Mouse (Mus musculus): ENCODE results near the gene Spats2l. TPM values are rescaled to one million over a fixed set of nuclear protein-coding genes. Genes with fewer than 3 reads are reported as not detected.

Gene Spats2l
- polyA plus RNA-seq, 1 experiment from 2014 or later, result 130 TPM

- Histone ChIP-seq H3K4me2 (replicated peaks; ENCODE audit: low read depth, low read length) (no peak overlapping the region), H3K4me3 (ENCODE audit: low read depth, low read length) (no peak overlapping the region), H3K9me3 (ENCODE audit: control insufficient read depth, low read depth, low read length) (no peaks in the 10 kb centered on the region), H3K36me3 (ENCODE audit: control insufficient read depth, insufficient read depth, low read length) (no peaks in the 10 kb centered on the region), H3K4me1 (ENCODE audit: control insufficient read depth, insufficient read depth, low read length) (peaks cover 4% of the 10 kb centered on the region; the same call in 1 of the 2 replicates), H3K9ac (replicated peaks; ENCODE audit: low read depth, low read length) (no peak overlapping the region), H3K27me3 (ENCODE audit: control insufficient read depth, insufficient read depth, low read length) (no peaks in the 10 kb centered on the region), H3K27ac (ENCODE audit: low read length) (no peak overlapping the region; the same call in 1 of the 2 replicates)
- no peak for ATAC-seq (ENCODE audit: insufficient number of reproducible peaks, insufficient read depth, low FRiP score, low read depth)
- 47% methylated on average over 7 of the region's 7 CpGs for WGBS
These were observed 101.5 kb downstream of the Spats2l start for GRCm38 (mm10) chr1:57875512-57875911.

DNA sequence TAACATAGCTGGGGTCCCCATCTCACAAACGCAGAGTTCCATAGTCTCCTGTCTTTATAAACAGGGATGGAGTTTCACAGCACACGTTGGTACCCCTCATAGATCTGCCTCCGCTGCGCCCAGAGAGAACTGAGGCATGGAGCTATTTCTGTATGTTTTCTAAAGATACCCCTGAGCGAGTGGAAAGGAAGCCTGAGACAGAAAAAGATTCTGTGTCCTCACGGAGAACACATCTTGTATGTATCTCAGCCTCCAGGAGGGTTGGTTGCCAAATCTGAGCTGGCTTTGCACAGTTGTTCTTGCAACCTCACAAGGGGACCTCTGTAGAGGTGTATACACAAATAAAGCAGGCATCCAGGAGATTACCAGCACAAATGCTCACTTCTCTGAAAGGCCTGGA, 105.0 kb downstream of the Spats2l start:
- no peak overlapping the region for H3K9ac ChIP-seq (replicated peaks; ENCODE audit: low read depth, low read length)
- ATAC-seq (ENCODE audit: insufficient number of reproducible peaks, insufficient read depth, low FRiP score, low read depth), result no peak
- no peak overlapping the region for H3K27ac ChIP-seq (ENCODE audit: low read length)
- H3K4me3 ChIP-seq (ENCODE audit: low read depth, low read length), result no peak overlapping the region
- H3K9me3 ChIP-seq (ENCODE audit: control insufficient read depth, low read depth, low read length), result no peaks in the 10 kb centered on the region
- H3K4me1 ChIP-seq (ENCODE audit: control insufficient read depth, insufficient read depth, low read length), result peaks cover 4% of the 10 kb centered on the region; the same call in 1 of the 2 replicates
- 88% methylated on average over 6 of the region's 6 CpGs for WGBS
- no peak overlapping the region for H3K4me2 ChIP-seq (replicated peaks; ENCODE audit: low read depth, low read length)
- no peaks in the 10 kb centered on the region for H3K27me3 ChIP-seq (ENCODE audit: control insufficient read depth, insufficient read depth, low read length)
- H3K36me3 ChIP-seq (ENCODE audit: control insufficient read depth, insufficient read depth, low read length), result no peaks in the 10 kb centered on the region; the same call in 1 of the 2 replicates

DNA sequence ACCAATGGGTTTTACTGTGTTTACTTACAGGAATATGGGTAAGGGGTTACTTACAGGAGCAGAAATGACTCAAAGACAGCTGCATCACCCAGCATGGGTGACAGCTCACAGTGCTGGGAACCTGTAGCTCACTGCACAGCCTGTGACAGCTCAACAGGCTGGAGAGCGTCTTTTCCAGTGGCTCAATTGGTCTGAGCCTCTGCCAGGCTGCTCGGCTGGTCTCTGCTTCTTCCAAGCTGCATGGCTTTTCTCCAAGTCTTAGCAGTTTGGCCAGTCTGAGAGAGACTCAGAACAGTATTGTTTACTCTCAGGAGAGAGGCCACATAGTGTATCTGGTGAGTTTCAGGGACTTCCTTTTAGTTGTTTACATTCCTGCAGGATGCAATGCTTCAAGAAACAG, 110.9 kb downstream of the Spats2l start:
- no peak for ATAC-seq (ENCODE audit: insufficient number of reproducible peaks, insufficient read depth, low FRiP score, low read depth)
- Histone ChIP-seq H3K27me3 (ENCODE audit: control insufficient read depth, insufficient read depth, low read length) (no peaks in the 10 kb centered on the region), H3K9me3 (ENCODE audit: control insufficient read depth, low read depth, low read length) (no peaks in the 10 kb centered on the region), H3K9ac (replicated peaks; ENCODE audit: low read depth, low read length) (no peak overlapping the region), H3K4me3 (ENCODE audit: low read depth, low read length) (no peak overlapping the region), H3K36me3 (ENCODE audit: control insufficient read depth, insufficient read depth, low read length) (peaks cover 5% of the 10 kb centered on the region; the same call in 1 of the 2 replicates), H3K4me2 (replicated peaks; ENCODE audit: low read depth, low read length) (no peak overlapping the region), H3K4me1 (ENCODE audit: control insufficient read depth, insufficient read depth, low read length) (peaks cover 4% of the 10 kb centered on the region; the same call in 1 of the 2 replicates), H3K27ac (ENCODE audit: low read length) (no peak overlapping the region)
- 31% methylated on average over 2 of the region's 2 CpGs for WGBS

DNA sequence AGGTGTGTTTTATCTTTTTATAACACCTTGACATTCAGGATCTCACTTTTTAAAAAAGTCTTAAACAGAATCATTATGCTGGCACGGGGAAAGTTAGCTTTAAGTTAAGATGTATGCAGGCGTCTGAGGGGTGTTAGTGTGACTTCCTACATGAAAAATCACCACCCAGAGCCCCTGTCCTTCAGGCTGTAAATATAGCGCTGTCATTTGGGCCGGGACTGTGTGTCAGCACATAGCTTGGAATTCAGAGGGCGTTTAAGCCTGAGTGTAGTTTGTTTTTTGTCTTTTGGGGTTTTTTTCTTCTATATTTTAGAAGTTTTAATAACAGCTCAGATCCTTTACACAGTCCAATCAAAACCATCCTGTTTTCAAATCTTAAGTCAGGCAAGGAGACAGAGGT, 115.8 kb downstream of the Spats2l start:
- no peaks in the 10 kb centered on the region for H3K9me3 ChIP-seq (ENCODE audit: control insufficient read depth, low read depth, low read length)
- H3K36me3 ChIP-seq (ENCODE audit: control insufficient read depth, insufficient read depth, low read length), result peaks cover 5% of the 10 kb centered on the region; the same call in 1 of the 2 replicates
- no peak overlapping the region for H3K4me2 ChIP-seq (replicated peaks; ENCODE audit: low read depth, low read length)
- no peak overlapping the region for H3K9ac ChIP-seq (replicated peaks; ENCODE audit: low read depth, low read length)
- peak overlapping the region; percentile 72; the same call in 1 of the 2 replicates for H3K27ac ChIP-seq (ENCODE audit: low read length)
- H3K4me1 ChIP-seq (ENCODE audit: control insufficient read depth, insufficient read depth, low read length), result peaks cover 9% of the 10 kb centered on the region; the same call in 1 of the 2 replicates
- no peak overlapping the region for H3K4me3 ChIP-seq (ENCODE audit: low read depth, low read length)
- WGBS, result 23% methylated on average over 5 of the region's 5 CpGs
- no peak for ATAC-seq (ENCODE audit: insufficient number of reproducible peaks, insufficient read depth, low FRiP score, low read depth)
- no peaks in the 10 kb centered on the region for H3K27me3 ChIP-seq (ENCODE audit: control insufficient read depth, insufficient read depth, low read length)

- no peaks in the 10 kb centered on the region; the same call in 1 of the 2 replicates for H3K9me3 ChIP-seq (ENCODE audit: control insufficient read depth, low read depth, low read length)
- H3K27ac ChIP-seq (ENCODE audit: low read length), result peak overlapping the region; percentile 72; the same call in 1 of the 2 replicates
- ATAC-seq (ENCODE audit: insufficient number of reproducible peaks, insufficient read depth, low FRiP score, low read depth), result no peak
- H3K4me3 ChIP-seq (ENCODE audit: low read depth, low read length), result no peak overlapping the region
- WGBS, result 25% methylated on average over 5 of the region's 5 CpGs
- H3K9ac ChIP-seq (replicated peaks; ENCODE audit: low read depth, low read length), result no peak overlapping the region
- peaks cover 9% of the 10 kb centered on the region; the same call in 1 of the 2 replicates for H3K4me1 ChIP-seq (ENCODE audit: control insufficient read depth, insufficient read depth, low read length)
- no peaks in the 10 kb centered on the region for H3K27me3 ChIP-seq (ENCODE audit: control insufficient read depth, insufficient read depth, low read length)
- H3K4me2 ChIP-seq (replicated peaks; ENCODE audit: low read depth, low read length), result no peak overlapping the region
- H3K36me3 ChIP-seq (ENCODE audit: control insufficient read depth, insufficient read depth, low read length), result peaks cover 5% of the 10 kb centered on the region; the same call in 1 of the 2 replicates
These were observed 116.4 kb downstream of the Spats2l start for GRCm38 (mm10) chr1:57890259-57890902.

DNA sequence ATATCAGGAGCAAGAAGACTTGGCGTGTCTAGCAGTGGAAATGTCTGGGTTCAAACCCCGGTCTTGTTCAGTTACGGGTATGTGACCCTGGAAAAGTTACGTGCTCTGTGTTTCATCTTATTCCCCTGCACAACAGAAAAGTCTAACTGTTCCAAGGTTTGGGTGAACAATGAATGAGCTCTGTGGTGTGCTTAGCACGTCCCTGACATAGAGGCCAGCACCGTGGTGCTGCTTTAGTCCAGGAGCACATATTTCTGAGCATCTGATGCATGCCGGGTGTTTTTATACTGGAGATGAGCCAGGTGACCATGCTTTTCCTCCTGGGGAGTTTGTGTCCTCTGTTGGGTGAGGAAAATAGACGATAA, 116.9 kb downstream of the Spats2l start:
- no peaks in the 10 kb centered on the region; the same call in 1 of the 2 replicates for H3K9me3 ChIP-seq (ENCODE audit: control insufficient read depth, low read depth, low read length)
- H3K4me3 ChIP-seq (ENCODE audit: low read depth, low read length), result no peak overlapping the region
- peaks cover 5% of the 10 kb centered on the region; the same call in 1 of the 2 replicates for H3K36me3 ChIP-seq (ENCODE audit: control insufficient read depth, insufficient read depth, low read length)
- H3K4me1 ChIP-seq (ENCODE audit: control insufficient read depth, insufficient read depth, low read length), result peaks cover 9% of the 10 kb centered on the region; the same call in 1 of the 2 replicates
- H3K27ac ChIP-seq (ENCODE audit: low read length), result peak overlapping the region; percentile 72; the same call in 1 of the 2 replicates
- no peak overlapping the region for H3K9ac ChIP-seq (replicated peaks; ENCODE audit: low read depth, low read length)
- no peak for ATAC-seq (ENCODE audit: insufficient number of reproducible peaks, insufficient read depth, low FRiP score, low read depth)
- no peak overlapping the region for H3K4me2 ChIP-seq (replicated peaks; ENCODE audit: low read depth, low read length)
- H3K27me3 ChIP-seq (ENCODE audit: control insufficient read depth, insufficient read depth, low read length), result no peaks in the 10 kb centered on the region
- 67% methylated on average over 8 of the region's 8 CpGs for WGBS

GRCm38 (mm10) chr1:57901494-57901893, 127.5 kb downstream of the Spats2l start:
- Histone ChIP-seq H3K4me3 (ENCODE audit: low read depth, low read length) (no peak overlapping the region), H3K27ac (ENCODE audit: low read length) (no peak overlapping the region), H3K27me3 (ENCODE audit: control insufficient read depth, insufficient read depth, low read length) (no peaks in the 10 kb centered on the region), H3K4me1 (ENCODE audit: control insufficient read depth, insufficient read depth, low read length) (0 out of 2 replicates have a peak, but pooled peaks cover 3% of the 10 kb centered on the region), H3K4me2 (replicated peaks; ENCODE audit: low read depth, low read length) (no peak overlapping the region), H3K36me3 (ENCODE audit: control insufficient read depth, insufficient read depth, low read length) (peaks cover 11% of the 10 kb centered on the region), H3K9ac (replicated peaks; ENCODE audit: low read depth, low read length) (no peak overlapping the region), H3K9me3 (ENCODE audit: control insufficient read depth, low read depth, low read length) (no peaks in the 10 kb centered on the region)
- ATAC-seq (ENCODE audit: insufficient number of reproducible peaks, insufficient read depth, low FRiP score, low read depth), result no peak
- WGBS, result 86% methylated on average over 3 of the region's 3 CpGs

DNA sequence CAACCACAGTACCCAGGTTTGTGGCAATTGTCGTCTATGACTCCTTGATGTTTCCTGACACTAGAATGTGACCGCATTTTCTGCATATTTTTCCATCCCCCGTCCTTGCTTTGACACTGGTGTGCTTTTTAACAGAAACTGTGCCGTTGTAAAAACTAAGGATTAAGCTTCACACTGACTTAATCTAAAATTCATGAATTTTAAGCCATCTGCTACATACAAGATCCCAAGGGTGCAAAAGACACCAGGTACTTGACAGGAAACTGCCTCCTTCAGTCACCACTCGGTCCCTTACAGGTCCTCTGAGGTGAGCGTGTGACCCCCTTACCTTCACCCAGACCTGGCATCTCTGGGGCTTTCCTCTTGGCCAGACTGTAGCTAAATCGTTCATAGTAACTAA, 129.8 kb downstream of the Spats2l start:
- no peak overlapping the region for H3K4me3 ChIP-seq (ENCODE audit: low read depth, low read length)
- no peak for ATAC-seq (ENCODE audit: insufficient number of reproducible peaks, insufficient read depth, low FRiP score, low read depth)
- H3K36me3 ChIP-seq (ENCODE audit: control insufficient read depth, insufficient read depth, low read length), result peaks cover 20% of the 10 kb centered on the region
- H3K9me3 ChIP-seq (ENCODE audit: control insufficient read depth, low read depth, low read length), result no peaks in the 10 kb centered on the region
- H3K4me1 ChIP-seq (ENCODE audit: control insufficient read depth, insufficient read depth, low read length), result 0 out of 2 replicates have a peak, but pooled peaks cover 3% of the 10 kb centered on the region
- no peaks in the 10 kb centered on the region for H3K27me3 ChIP-seq (ENCODE audit: control insufficient read depth, insufficient read depth, low read length)
- no peak overlapping the region for H3K9ac ChIP-seq (replicated peaks; ENCODE audit: low read depth, low read length)
- 84% methylated on average over 7 of the region's 7 CpGs for WGBS
- no peak overlapping the region for H3K4me2 ChIP-seq (replicated peaks; ENCODE audit: low read depth, low read length)
- H3K27ac ChIP-seq (ENCODE audit: low read length), result no peak overlapping the region

All from stomach, embryonic 14.5 days (tissue).